Mouse (Mus musculus) lung, postnatal 14 days (tissue): Measurements from ENCODE around the gene Ing5.
"Not testable (repeated sequence)": the region's sequence is repeated elsewhere in the genome, so short reads cannot be mapped to it uniquely, and the experiment has no call there.

Experiments used
- DNase-seq: peaks from one replicate; pipeline ENCODE4 v3.0.0; 2021

The Ing5 gene

DNA sequence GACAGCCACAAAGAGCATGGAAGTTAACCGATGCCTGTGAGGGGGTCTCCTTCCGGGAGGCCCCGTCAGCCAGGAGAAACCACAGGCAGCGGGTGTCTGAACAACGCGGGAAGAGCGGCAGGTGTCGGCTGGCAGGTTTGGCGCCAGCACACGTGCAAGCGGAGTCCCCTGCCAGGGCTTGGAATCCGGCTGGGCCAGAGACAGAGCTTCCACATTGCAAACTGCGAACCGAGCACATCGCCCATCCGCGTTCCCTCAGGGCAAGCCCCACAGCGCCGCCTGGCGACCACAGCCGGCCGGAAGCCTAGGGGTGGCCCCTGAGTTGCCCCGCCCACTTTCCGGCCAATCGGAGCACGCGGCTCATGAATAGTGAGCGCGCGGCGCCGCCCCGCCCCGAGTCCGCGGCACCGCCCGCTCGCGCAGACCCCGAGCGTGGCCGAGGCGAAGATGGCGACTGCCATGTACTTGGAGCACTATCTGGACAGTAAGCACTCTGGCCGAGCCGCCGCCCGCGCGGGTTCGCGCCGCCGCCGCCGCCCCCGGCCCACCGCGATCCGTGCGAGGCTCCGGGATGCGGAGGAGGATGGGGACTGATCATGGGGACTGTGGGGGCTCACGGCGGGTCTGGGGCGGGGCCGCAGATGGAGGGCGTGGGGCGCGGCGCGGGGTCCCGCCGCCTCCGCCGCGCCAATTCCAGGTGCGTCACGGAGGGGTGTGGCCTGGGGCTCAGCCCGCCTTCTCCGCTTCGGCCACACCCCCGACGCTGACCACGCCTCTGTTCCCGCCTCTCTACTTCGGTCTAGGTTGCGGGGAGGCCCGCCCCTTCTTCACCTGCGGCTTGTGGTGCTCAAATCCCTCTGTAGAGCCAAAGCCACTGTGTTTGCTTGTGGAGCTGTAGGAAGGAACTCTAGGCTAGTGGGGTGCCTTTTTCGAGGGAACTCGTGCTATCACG, at the start of gene Ing5:
TSS of gene Ing5 (plus strand) at position 410 of the 952 bp plus-strand sequence.
- peak; percentile 100 for DNase-seq

DNA sequence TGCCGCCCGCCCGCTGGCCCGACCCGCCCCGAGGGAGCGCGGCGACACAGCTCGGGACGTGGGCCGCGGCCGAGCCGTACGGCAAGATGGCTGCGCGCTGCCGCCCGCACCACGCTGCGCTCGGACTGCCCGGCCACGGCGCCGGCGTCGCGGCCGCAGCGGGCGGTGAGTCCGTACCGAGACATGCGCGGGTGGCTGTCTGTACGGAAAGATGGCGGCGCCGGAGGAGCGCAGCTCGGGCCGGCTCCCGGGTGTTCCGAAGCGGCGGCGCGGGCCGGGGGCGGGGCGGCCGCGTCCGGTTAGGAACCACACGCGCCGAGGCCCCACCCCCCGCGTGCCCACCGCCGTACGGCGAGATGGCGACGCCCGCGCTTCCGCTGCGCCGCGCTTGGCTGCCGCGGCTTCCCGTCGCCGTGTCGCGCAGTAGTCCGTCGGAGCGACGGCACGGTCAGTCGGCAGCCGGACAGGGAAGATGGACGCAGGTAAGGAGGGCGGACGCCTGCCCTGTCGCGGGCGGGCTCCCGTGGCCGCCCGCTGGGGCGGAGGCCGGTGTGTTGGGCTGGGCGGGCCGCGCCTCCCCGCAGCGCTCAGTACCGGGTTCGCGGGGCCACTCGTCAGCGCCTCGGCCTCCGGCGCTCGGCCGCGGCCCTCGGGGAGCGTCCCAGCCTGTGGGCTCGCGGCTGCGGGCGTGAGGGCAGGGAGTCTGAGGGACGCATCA, 49.0 kb upstream of the Ing5 start, which contains the start of gene Thap4:
TSS of gene Thap4 (minus strand) at position 292 of the 718 bp plus-strand sequence.
- peak; percentile 92 for DNase-seq

DNA sequence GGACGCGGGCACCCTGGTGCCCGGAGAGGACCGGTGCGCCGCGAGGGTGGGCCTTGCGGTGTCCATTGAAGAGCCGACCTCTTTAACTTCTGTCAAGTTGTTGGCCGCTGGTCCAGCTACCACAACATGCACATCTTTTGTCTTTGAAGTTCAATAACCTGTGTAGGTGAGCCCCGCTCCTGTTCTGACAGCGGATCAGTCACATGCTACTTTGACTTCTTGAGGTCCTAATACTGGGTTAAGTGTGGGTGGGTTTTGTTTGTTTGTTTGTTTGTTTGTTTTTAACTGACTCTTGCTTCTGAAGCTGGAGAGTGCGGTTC, 48.5 kb upstream of the Ing5 start:
- DNase-seq, result no peak

DNA sequence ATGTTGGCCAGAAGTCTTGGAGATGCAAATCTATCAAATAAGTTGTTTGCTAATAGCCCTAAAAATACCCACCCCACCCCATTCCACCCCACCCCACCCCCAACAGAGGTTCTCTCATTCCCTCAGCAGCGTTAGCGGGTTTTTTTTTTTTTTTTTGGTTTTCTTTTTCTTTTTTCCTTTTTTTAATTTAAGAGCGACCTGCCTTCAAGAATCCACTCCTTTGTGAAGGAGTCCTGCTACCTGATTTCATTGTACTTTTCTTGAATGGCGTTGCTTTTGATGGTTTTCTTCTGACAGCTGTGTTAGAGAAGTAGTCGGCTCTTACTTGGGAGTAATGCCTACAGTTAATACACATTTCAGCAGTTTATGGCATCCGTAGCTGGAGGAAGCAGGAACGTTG, 48.1 kb upstream of the Ing5 start:
- no peak for DNase-seq

DNA sequence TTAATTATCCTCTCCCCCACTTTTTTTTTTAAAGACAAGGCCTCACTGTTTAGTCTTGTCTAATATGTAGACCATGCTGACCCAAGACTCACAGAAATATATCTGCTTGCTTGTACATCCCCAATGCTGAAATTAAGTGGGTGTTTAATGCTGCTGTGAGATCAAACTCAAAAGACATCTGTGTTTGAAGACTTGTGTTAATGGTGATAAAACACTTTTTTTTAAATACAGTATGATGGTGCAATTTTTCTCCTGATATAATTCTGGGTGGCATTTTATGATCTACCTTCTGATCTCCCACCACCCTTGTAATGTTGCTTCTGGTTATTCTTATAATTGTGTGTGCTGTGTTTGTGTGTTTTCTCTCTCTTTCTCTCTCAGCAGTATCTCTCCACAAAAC, 47.6 kb upstream of the Ing5 start:
- no peak for DNase-seq

DNA sequence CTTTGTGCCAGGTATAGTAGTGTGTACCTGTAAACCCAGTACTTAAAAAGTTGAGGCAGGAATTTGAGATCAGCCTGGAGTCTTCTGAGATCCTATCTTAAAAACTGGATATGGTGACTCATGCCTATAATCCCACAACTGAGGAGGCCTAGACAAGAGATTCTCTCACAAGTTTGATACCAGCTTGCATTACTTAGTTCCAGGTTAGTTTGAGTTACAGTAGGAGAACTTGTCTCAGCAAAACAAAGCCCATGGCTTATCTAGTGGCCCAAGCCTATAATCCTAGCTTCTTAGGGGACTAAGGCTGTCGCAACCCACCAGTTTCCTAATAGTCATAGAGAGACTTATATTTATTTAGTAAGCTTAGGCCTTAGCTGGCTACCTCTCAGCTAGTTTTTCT, 43.7 kb upstream of the Ing5 start:
- no peak for DNase-seq

DNA sequence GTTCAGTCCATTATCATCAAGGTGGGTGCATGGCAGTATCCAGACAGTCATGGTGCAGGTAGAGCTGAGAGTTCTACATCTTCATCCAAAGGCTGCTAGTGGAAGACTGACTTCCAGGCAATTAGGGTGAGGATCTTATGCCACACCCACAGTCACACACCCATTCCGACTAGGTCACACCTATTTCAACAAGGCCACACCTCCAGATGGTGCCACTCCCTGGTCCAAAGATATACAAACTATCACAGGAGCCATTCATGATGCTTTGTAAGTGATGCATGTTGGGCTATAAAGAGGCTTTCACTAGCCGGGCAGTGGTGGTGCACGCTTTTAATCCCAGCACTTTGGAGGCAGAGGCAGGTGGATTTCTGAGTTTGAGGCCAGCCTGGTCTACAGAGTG, 40.2 kb upstream of the Ing5 start:
- DNase-seq, result not testable (repeated sequence)

DNA sequence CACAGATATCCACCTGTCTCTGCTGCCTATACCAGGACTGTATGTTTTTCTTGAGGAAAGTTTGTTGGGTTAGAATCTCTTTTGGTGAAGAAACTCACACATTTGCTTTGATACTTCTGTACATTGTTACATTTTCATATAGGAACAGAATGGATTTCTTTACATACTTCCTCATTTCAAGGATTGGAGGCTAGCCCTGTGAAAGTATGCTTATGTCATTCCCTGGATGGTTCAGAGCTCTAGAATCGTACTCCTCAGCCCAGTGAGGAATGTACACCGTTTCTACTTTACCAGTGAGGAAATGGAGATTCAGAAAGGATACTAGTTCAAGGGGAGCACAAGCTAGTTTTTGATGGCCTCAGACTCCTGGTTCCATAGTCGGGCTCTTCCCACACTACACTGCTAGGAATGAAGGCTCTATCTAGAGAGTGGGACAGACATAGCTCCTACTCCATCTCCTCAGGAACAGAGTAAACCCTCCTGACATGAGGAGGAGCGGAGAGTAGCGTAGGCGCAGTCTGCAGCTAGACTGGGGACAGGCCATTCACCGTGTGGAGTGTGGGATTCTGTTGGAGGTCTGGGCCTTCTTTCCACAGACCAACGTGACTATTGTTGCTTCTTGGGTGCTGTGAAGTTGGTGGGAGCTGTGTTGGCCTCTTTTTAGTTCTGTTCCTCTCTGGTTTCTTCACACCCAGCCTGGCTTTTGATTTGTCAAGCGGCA, 38.7 kb upstream of the Ing5 start:
- no peak for DNase-seq

DNA sequence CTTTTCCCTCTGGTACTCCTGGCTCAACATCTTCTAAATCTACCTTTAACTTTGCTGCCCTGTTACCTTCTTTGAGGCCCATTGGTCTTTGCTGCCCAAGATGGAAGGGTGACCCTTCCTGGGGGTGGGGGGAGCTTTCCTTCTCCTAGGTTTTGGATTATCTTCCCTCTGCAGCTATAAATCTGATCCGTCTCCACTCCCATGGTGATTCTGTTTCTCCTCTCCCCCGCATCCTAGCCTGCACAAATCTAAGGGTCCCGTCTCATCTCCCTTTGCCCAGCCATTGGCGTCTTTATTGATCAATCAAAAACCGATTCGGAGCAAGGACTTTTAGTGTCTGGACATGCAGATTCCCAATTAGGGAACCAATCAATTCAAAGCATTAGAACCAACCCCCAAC, 36.2 kb upstream of the Ing5 start:
- DNase-seq, result no peak

DNA sequence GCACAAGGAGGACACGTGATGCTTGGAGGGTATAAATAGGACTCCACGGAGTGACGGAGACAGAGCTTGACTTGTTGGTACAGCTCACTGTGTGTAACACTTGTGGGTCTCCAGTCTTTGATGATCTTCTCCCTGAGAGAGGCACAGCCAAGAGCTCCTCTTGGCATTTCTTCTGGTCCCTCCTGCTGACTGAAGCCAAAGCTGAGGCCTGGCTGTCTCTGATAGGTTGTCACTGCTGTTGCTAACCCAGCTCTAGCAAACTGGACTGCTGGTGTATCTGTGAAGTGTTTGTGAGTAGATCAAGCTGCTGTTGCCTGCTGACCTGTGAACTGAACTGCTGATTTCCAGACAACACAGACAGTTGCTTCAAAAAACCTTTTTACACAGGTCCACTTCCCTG, 33.9 kb upstream of the Ing5 start:
- peak; percentile 37 for DNase-seq

DNA sequence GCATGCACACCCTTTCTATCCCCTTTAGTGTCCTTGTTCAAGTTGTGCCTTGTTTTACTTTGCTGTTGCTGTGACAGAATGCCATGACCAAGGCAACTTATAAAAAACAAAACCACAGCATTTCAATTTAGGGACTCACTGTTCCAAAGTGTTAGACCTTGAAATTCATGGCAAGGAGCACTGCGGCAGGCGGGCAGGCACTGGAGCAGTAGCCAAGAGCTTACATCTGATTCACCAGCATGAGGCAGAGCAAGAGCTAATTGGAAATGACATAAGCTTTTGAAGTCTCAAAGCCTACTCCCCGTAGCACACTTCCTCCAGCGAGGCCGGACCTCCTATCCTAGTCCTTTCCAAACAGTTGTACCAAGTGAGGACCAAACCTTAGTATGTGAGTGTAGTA, 27.1 kb upstream of the Ing5 start:
- DNase-seq, result no peak

DNA sequence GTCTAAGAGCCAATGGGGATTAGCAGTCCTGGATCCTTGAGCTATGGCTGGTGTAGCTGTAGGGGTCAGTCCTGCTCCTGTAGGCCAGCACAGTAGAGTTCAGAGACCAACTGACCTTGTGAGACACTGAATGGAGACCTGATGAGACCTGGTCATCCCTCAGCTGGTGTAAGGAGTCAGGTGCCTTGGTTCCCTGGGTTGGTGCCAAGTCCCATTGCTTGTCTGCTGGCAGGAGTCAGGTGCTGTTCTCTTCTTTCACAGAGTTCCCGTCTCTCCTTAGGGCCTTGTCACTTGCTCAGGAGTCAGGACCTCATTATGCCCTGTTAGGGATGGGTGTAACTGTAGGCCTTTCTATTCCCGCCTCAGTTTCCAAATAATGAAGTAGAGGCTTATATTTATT, 16.9 kb upstream of the Ing5 start:
- no peak for DNase-seq

DNA sequence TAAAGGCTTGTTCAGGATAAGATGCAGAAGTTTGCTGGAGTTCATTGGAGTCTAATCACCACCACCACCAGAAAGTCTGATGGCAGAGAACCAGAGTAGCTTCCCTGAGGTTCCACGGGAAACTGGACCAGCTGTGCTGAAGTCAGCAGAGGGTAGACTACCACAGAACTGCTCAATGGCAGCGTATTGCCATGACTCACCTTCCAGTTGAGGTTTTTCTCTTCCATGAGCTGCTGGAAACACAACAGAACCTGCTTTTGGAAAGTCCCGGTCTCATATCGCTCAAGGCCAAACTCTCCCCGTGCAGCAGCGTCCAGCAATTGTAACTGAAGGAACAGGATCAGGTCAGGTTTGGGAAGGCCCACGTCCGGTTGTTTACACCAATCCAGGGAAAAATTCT, 9.2 kb upstream of the Ing5 start:
- DNase-seq, result no peak

DNA sequence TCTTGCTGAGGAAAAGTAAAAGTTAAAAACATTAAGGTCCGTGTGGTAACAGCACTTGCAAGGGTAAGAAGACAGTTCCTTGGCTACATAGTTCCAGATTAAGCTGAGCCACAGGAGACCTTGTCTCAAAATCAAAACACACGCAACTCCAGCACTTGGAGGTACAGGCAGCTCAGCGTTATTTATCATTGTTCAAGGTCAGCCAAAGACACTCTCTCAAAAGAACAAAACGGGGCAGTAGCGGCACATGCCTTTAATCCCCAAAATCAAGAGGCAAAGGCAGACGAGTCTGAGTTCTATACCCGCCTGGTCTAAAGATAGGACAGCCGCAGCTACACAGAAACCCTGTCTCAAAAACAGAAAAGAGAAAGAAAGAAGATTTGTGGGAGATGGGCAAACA, 7.9 kb upstream of the Ing5 start:
- no peak for DNase-seq

DNA sequence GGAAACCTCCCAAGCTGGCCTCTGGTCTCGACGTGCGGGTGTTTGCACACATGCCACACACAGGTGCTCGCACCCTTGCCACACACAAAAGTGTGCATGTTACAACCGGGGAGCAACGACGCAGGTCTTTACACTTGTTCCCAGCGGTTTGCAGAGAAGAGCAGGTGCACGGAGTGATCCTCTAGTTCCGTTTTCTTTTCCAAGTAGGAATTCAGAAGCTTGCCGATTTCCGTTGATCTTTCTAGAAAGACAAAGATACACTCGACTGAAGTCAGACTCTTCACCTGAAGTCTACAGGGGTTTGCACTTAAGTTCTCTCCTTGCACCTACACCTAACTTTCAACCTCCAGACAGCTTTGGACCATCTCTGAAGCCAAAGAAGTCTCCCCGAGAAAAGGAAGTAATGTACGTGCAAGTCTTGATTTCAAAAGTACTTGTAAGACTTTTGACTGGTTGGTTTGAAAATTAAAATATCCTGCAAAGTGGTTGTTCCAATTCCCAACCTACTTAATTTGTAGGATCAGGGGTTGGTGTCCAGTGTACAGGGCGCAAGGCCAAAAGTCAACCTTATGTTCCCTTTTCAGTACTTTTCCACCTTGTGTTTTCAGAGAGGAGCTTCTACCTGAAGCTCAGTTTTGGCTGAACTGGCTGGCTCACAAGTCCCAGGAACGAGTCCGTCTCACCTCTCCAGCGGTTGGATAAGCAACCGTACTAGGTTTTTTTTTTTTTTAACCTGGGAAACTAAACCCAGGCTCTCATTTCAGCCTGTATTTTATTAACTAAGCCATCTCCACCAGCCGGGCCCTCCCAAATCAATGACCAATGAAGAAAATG, 2.9 kb upstream of the Ing5 start:
- DNase-seq, result no peak

DNA sequence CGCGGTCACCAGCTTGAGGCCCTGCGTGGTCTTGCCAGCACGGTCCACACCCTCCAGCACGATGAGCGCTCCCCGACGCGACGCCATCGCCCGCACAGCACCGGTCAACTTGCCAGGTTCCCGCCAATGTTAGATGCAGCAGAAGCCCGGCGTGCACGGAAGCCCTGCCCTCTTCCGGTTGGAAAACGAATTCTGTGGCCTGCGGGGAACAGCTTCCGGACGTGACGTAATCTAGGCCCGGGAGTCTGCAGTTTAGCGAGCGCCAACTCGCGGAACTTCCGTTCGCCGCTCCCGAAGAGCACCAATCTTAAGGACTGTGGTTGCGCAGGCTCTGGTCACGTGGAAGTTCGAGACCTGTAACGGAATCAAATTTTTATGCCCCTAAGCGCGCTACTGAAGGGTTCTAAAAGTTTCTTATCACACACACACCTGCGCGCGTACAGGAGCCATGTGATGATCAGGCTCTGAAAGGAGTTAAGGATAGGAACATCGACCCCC, 2.0 kb upstream of the Ing5 start, which contains the start of gene Dtymk:
TSS of gene Dtymk (minus strand) at position 194 of the 498 bp plus-strand sequence.
- DNase-seq, result peak; percentile 91

DNA sequence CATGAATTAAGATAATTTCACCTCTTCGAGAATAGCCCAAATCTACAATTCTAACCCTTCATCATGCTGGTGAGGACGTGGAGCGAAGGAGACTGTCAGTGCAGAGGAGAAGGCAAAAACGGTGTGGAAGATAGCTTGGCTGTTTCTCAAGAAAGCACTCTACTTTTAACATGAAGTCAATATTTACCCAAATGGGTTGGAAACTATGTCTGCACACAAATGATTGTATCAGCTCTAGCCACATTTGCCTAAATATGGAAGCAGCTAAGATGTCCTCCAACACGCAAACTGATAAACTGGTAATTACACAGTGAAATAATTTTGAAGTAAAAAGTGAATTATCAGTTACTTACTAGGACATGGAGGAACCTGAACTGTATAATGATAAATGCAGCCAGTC, 994 bp upstream of the Ing5 start:
- DNase-seq, result no peak

DNA sequence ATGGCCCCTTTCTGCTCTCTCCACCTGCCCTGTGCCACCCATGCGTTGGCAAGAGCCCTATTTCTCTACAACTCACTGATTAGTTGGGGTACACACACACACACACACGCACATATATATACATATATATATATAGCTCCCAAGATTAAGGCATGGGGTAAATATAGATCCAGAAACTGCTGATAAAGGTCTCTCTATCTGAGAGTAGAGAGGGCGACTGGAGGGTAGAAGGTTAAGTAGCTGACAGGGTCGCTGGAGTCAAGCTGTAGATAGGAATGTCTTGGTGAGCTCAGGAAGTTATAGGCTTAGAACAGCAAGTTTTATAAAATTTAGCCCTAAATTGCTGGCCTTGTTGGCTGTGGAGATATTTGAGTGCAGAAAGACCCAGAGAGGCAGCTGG, 1.1 kb downstream of the Ing5 start:
- no peak for DNase-seq

DNA sequence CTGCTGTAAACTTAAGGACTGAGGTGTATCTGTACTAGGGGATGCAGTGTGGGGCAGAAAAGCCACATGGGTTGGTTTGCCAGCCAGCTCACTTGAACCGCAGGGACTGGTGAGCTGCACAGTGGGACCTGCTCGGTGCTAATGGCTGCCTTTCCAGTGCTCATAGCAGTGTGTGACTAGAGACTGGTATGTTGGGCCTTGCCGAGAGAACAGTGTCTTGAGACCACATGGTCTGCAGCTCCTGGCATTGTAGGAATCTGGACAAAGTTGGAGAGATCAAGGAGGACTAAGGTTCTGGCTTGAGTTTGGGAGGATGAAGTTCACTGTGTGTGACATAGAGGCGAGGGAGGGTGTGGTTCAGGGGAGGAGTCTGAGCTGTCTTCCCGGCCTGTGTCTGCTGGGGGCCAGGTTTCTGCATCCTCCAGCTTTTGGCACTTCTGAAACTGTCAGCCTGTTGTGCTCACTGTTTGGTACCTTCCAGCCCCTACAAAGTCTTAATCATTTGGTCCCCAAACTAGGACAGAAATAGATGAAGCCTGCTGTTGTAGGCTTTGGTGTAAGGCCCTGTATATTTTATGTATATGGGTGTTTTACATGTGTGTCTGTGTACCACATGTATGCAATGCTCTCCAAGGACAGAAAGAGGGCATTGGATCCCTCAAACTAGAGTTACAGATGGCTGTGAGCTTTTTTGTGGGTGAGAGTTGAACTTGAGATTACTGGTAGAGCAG, 1.6 kb downstream of the Ing5 start:
- no peak for DNase-seq

DNA sequence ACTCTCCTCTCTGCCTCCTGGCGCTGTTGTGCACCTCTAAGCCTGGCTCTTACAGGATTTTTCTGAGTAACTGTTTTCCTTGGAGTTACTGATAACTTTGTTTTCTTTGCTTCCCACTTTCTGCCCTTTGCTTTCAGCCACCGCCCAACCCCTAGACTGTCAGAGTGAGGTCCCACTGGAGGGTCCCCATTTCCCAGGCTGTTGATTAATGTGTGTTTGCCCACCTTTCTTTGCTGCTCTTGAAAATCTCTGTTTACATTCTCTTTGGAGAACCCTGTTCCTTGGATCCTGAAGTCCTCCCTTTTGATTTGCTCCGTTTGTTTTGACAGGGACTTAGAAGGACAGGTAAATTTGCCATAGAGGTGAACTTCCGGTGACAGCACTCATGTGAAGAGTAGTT, 5.1 kb downstream of the Ing5 start:
- no peak for DNase-seq

DNA sequence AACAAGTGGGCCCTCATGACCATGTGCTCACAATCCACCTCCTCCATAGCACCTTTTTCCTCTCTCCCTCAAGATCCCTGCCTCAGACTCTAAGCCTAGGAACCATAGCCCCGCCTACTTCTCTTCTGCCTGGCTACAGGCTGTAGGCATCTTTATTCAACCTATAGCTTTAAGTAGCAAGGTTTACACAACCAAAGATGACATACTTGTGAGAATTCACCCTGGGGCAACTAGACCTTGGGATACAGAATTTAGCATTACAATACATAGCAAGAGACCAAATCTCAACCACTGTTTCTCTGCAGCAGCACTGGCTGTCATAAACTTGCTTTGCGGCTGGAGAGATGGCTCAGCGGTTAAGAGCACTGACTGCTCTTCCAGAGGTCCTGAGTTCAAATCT, 6.2 kb downstream of the Ing5 start:
- no peak for DNase-seq
